Mouse (Mus musculus): ENCODE measurements at regions not wholly inside any gene's neighbourhood (a gene's known extent, or its start where the extent isn't known, plus 50 kb on each side); places are given as distances from the start of the nearest gene placed in this dataset.

DNA sequence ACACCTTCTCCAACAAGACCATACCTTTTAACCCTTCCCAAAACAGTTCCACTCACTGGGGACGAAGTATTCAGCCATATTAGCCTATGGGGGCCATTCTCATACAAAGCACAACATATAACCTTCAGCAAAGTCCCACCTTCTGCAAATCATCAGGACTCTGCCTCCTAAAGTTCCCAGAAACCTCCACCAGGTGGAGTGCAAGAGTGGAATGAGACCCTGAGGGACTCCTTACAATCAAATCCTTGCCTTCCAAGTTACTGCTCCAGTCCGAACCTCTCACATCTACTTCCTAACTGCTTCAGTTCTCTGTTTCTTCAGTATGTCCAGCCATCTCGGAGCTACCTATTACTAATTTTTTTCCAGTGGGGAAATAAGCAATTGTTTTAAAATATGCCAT lies 235.2 kb upstream of the 4930583I09Rik start:
- no peak for TF ChIP-seq POLR2A (IDR thresholded peaks at IDR 0.05; ENCODE audit: insufficient read depth, low read length)
- no peak for TF ChIP-seq EP300 (IDR thresholded peaks at IDR 0.05; ENCODE audit: insufficient read depth, low read depth, low read length)
- TF ChIP-seq CTCF (IDR thresholded peaks at IDR 0.05; ENCODE audit: low read depth, low read length): no peak

DNA sequence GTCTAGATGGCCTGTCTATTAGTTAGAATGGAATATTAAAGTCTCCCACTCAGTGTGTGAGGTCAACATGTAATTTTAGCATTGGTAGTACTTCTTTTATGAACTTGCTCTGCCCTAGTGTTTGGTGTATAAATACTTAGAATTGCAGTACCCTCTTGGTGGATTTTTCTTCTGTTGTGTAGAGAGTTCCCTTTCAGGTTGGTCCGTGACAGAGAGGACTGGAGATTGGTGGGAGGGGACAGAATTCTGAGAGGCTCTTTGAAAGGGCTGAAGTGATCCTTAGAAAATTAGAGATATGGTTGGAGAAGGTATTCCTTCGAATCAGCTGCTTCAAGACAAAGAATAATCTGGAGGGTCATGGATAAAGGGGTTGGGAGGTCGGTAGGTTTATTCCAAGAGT lies 230.3 kb upstream of the 4930583I09Rik start:
- TF ChIP-seq EP300 (IDR thresholded peaks at IDR 0.05; ENCODE audit: insufficient read depth, low read depth, low read length): no peak
- TF ChIP-seq POLR2A (IDR thresholded peaks at IDR 0.05; ENCODE audit: insufficient read depth, low read length): no peak
- TF ChIP-seq CTCF (IDR thresholded peaks at IDR 0.05; ENCODE audit: low read depth, low read length): no peak
- Histone ChIP-seq H3K36me3 (ENCODE audit: control insufficient read depth, insufficient read depth, low read length, poor library complexity, severe bottlenecking) (no peaks in the 10 kb centered on the region), H3K9me3 (replicated peaks; ENCODE audit: control insufficient read depth, insufficient read depth, low read length, poor library complexity, severe bottlenecking) (no peaks in the 10 kb centered on the region), H3K27ac (ENCODE audit: insufficient read depth, low read length) (no peak overlapping the region), H3K27me3 (ENCODE audit: control insufficient read depth, insufficient read depth, low read length, poor library complexity, severe bottlenecking) (no peaks in the 10 kb centered on the region), H3K4me3 (ENCODE audit: low read depth, low read length) (no peak overlapping the region), H3K9ac (ENCODE audit: low read depth, poor library complexity, severe bottlenecking) (no peak overlapping the region), H3K4me1 (ENCODE audit: control insufficient read depth, insufficient read depth, low read length) (no peaks in the 10 kb centered on the region)

More for the DNA sequence above, 235.2 kb upstream of the 4930583I09Rik start:
- H3K9ac ChIP-seq (ENCODE audit: low read depth, poor library complexity, severe bottlenecking): no peak overlapping the region
- no peaks in the 10 kb centered on the region for H3K9me3 ChIP-seq (replicated peaks; ENCODE audit: control insufficient read depth, insufficient read depth, low read length, poor library complexity, severe bottlenecking)
- H3K4me3 ChIP-seq (ENCODE audit: low read depth, low read length): no peak overlapping the region
- H3K4me1 ChIP-seq (ENCODE audit: control insufficient read depth, insufficient read depth, low read length): no peaks in the 10 kb centered on the region
- no peaks in the 10 kb centered on the region for H3K36me3 ChIP-seq (ENCODE audit: control insufficient read depth, insufficient read depth, low read length, poor library complexity, severe bottlenecking)
- H3K27ac ChIP-seq (ENCODE audit: insufficient read depth, low read length): no peak overlapping the region
- no peaks in the 10 kb centered on the region for H3K27me3 ChIP-seq (ENCODE audit: control insufficient read depth, insufficient read depth, low read length, poor library complexity, severe bottlenecking)

DNA sequence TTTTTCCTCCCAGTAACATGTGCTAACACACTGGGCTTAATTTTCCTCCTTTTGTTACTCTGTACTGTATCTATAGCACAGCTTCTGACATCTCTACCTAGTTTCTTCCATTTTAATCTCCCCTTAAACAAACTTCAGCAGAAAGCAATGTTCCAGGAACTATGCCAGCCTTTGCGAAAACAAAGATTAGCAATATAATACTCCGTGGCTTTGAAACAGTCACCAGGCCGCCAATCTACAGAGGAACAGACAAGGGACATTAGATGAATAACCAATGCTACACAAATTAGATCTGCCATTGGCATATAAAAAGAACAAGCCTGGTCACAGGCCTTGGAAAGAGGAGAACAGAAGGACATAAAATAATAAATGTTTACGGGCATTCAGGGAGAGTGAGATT lies 220.2 kb upstream of the 4930583I09Rik start:
- TF ChIP-seq EP300 (IDR thresholded peaks at IDR 0.05; ENCODE audit: insufficient read depth, low read depth, low read length) (no peak), POLR2A (IDR thresholded peaks at IDR 0.05; ENCODE audit: insufficient read depth, low read length) (no peak), CTCF (IDR thresholded peaks at IDR 0.05; ENCODE audit: low read depth, low read length) (no peak)
- no peak overlapping the region for H3K4me3 ChIP-seq (ENCODE audit: low read depth, low read length)

DNA sequence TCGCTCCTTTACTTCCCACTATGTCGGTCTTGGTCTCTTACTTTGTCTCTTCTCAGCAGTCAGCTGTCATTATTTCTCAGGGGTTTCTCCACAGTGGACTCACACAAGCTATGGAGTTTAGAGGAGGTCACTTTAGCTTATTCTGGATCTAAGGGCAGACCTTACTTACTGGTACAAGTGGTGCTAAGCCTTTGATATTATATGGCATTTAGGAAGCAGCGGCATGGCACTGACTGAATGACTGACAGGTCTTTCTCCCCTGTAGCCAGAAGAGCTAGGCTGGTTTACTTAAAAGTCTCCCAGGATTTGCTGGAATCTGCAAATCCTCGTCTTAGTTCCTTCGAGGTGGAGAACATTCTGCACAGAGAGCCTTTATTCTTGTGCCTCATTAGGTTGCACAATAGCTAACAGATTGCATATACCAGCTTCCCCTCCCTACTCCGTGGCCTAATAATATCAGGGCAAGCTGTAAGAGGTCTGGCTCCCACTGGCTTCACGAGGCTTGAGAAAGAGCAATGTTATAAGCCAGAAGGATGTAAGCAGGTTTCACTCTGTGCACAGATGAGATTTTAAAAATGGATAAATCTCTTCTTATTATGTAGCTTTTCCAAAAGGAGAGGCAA lies 214.1 kb upstream of the 4930583I09Rik start:
- TF ChIP-seq EP300 (IDR thresholded peaks at IDR 0.05; ENCODE audit: insufficient read depth, low read depth, low read length) (no peak), CTCF (IDR thresholded peaks at IDR 0.05; ENCODE audit: low read depth, low read length) (no peak), POLR2A (IDR thresholded peaks at IDR 0.05; ENCODE audit: insufficient read depth, low read length) (no peak)
- Histone ChIP-seq H3K4me3 (ENCODE audit: low read depth, low read length) (no peak overlapping the region), H3K4me1 (ENCODE audit: control insufficient read depth, insufficient read depth, low read length) (no peaks in the 10 kb centered on the region)

More for the DNA sequence above, 220.2 kb upstream of the 4930583I09Rik start:
- H3K9me3 ChIP-seq (replicated peaks; ENCODE audit: control insufficient read depth, insufficient read depth, low read length, poor library complexity, severe bottlenecking): no peaks in the 10 kb centered on the region
- H3K9ac ChIP-seq (ENCODE audit: low read depth, poor library complexity, severe bottlenecking): no peak overlapping the region
- H3K27me3 ChIP-seq (ENCODE audit: control insufficient read depth, insufficient read depth, low read length, poor library complexity, severe bottlenecking): no peaks in the 10 kb centered on the region
- no peaks in the 10 kb centered on the region for H3K4me1 ChIP-seq (ENCODE audit: control insufficient read depth, insufficient read depth, low read length)
- no peaks in the 10 kb centered on the region for H3K36me3 ChIP-seq (ENCODE audit: control insufficient read depth, insufficient read depth, low read length, poor library complexity, severe bottlenecking)
- no peak overlapping the region for H3K27ac ChIP-seq (ENCODE audit: insufficient read depth, low read length)

DNA sequence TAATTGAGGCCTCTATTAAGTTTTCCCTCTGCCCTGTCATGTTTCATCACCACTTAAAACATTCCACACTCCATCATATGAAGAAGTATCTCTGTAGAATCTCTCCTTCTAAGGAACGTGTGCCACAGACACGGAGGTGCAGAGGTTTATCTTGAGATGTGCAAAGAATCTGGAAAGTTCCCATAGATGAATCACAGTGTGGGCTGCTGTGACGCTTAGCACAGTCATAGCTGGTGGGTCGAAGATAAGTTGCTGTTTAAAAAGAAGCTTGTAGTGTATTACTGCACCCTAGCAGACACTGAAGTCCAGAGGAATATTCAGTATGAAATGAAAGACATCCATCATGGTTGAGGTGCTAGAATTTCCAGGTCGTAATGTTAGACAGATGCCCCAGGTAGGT lies 179.9 kb upstream of the 4930583I09Rik start:
- no peak for TF ChIP-seq EP300 (IDR thresholded peaks at IDR 0.05; ENCODE audit: insufficient read depth, low read depth, low read length)
- TF ChIP-seq POLR2A (IDR thresholded peaks at IDR 0.05; ENCODE audit: insufficient read depth, low read length): no peak
- no peak for TF ChIP-seq CTCF (IDR thresholded peaks at IDR 0.05; ENCODE audit: low read depth, low read length)
- no peak overlapping the region for H3K9ac ChIP-seq (ENCODE audit: low read depth, poor library complexity, severe bottlenecking)
- H3K27ac ChIP-seq (ENCODE audit: insufficient read depth, low read length): no peak overlapping the region
- H3K4me3 ChIP-seq (ENCODE audit: low read depth, low read length): no peak overlapping the region
- H3K9me3 ChIP-seq (replicated peaks; ENCODE audit: control insufficient read depth, insufficient read depth, low read length, poor library complexity, severe bottlenecking): no peaks in the 10 kb centered on the region
- no peaks in the 10 kb centered on the region for H3K4me1 ChIP-seq (ENCODE audit: control insufficient read depth, insufficient read depth, low read length)
- no peaks in the 10 kb centered on the region for H3K36me3 ChIP-seq (ENCODE audit: control insufficient read depth, insufficient read depth, low read length, poor library complexity, severe bottlenecking)
- no peaks in the 10 kb centered on the region for H3K27me3 ChIP-seq (ENCODE audit: control insufficient read depth, insufficient read depth, low read length, poor library complexity, severe bottlenecking)

More for the DNA sequence above, 214.1 kb upstream of the 4930583I09Rik start:
- Histone ChIP-seq H3K9ac (ENCODE audit: low read depth, poor library complexity, severe bottlenecking) (no peak overlapping the region), H3K9me3 (replicated peaks; ENCODE audit: control insufficient read depth, insufficient read depth, low read length, poor library complexity, severe bottlenecking) (no peaks in the 10 kb centered on the region), H3K27me3 (ENCODE audit: control insufficient read depth, insufficient read depth, low read length, poor library complexity, severe bottlenecking) (no peaks in the 10 kb centered on the region), H3K36me3 (ENCODE audit: control insufficient read depth, insufficient read depth, low read length, poor library complexity, severe bottlenecking) (no peaks in the 10 kb centered on the region), H3K27ac (ENCODE audit: insufficient read depth, low read length) (no peak overlapping the region)

DNA sequence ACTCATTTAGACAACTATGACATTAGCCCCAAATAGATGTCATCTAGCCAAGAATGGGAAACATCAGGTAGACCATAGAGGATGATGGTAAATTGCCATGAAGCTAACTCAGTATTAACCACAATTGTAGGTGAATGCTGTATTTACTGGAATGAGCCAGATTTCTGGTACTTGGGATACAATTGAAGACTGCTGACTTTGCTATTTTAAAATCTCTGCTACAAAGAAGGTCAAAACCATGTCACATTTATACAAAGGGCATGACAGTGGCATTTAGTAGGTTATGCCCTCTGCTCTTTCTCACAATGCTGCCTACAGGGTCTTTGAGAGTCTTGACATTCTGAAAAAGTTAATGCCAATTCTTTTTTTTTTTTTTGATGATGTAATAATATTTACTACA lies 178.8 kb upstream of the 4930583I09Rik start:
- TF ChIP-seq POLR2A (IDR thresholded peaks at IDR 0.05; ENCODE audit: insufficient read depth, low read length) (no peak), EP300 (IDR thresholded peaks at IDR 0.05; ENCODE audit: insufficient read depth, low read depth, low read length) (no peak), CTCF (IDR thresholded peaks at IDR 0.05; ENCODE audit: low read depth, low read length) (no peak)
- no peaks in the 10 kb centered on the region for H3K36me3 ChIP-seq (ENCODE audit: control insufficient read depth, insufficient read depth, low read length, poor library complexity, severe bottlenecking)
- no peak overlapping the region for H3K27ac ChIP-seq (ENCODE audit: insufficient read depth, low read length)
- H3K9ac ChIP-seq (ENCODE audit: low read depth, poor library complexity, severe bottlenecking): no peak overlapping the region
- no peak overlapping the region for H3K4me3 ChIP-seq (ENCODE audit: low read depth, low read length)
- H3K4me1 ChIP-seq (ENCODE audit: control insufficient read depth, insufficient read depth, low read length): no peaks in the 10 kb centered on the region
- H3K27me3 ChIP-seq (ENCODE audit: control insufficient read depth, insufficient read depth, low read length, poor library complexity, severe bottlenecking): no peaks in the 10 kb centered on the region
- no peaks in the 10 kb centered on the region for H3K9me3 ChIP-seq (replicated peaks; ENCODE audit: control insufficient read depth, insufficient read depth, low read length, poor library complexity, severe bottlenecking)

Measured in ES-Bruce4 (cell line).